27 mouse cellular contexts compared by ENCODE assay signal in genomic region chr9:75077191-75077590, GRCm38 (mm10). TPM values are rescaled to one million over a fixed set of nuclear protein-coding genes. Genes with fewer than 3 reads are reported as not detected.
DNase-seq lines count a peak whose midpoint lies in the region; ATAC-seq lines count a peak whose summit lies in the region.
"Had no signal": no experiment of that assay in that cellular context is flagged by ENCODE, and none has a peak within 500 bp of the region (broad histone marks: within the 10 kb centered on the region; RNA-seq: fewer than 3 reads in every experiment).

No protein-coding gene starts in this region.

- DNase-seq in adrenal gland, postnatal 36 days: peak; percentile 10 to 20
- no peak for DNase-seq in adrenal gland, postnatal 10 days
- DNase-seq in neural tube, embryonic 10.5 days (ENCODE audit: extremely low spot score, low spot score): no peak
- DNase-seq in skeletal muscle tissue, adult 2 months (ENCODE audit: low read depth, low spot score): peak; percentile 13
- DNase-seq in cerebellum, adult 11 months: no peak
- DNase-seq: cerebellum, adult 8-10 months; cerebellum, postnatal 36 days; embryo, embryonic 11 days; heart, adult 2 months; heart, postnatal 14 days; kidney, postnatal 4 days; layer of hippocampus, adult 9-11 months; liver, embryonic 13.5 days; lung, adult 2 months; lung, postnatal 14 days; right cerebral cortex, adult 18-20 months; thymus, adult 2 months; thymus, postnatal 4 days had no signal

- H3K36me3 ChIP-seq in neural tube, embryonic 13.5 days: no peaks in the 10 kb centered on the region
- H3K36me3 ChIP-seq: forebrain, embryonic 15.5 days; heart, embryonic 13.5 days; hindbrain, embryonic 15.5 days; kidney, embryonic 15.5 days; liver, embryonic 13.5 days; neural tube, embryonic 12.5 days had no signal

- ATAC-seq in neural tube, embryonic 13.5 days (ENCODE audit: low read depth): 0 out of 2 replicates have a peak, but pooled peaks have one; percentile 36
- peak; percentile 27; the same call in 1 of the 2 replicates for ATAC-seq in granulocyte monocyte progenitor cell, adult 5-6 weeks (replicated peaks; ENCODE audit: poor library complexity, severe bottlenecking)
- ATAC-seq in cerebellum, adult (ENCODE audit: insufficient number of reproducible peaks, low FRiP score, low TSS enrichment): no peak
- ATAC-seq: forebrain, embryonic 15.5 days had no signal

- no peak overlapping the region for H3K4me2 ChIP-seq in neural tube, embryonic 13.5 days
- H3K4me2 ChIP-seq: forebrain, embryonic 15.5 days; heart, embryonic 13.5 days; hindbrain, embryonic 15.5 days; kidney, embryonic 15.5 days; liver, embryonic 13.5 days; midbrain, embryonic 11.5 days; neural tube, embryonic 12.5 days had no signal

- H3K4me3 ChIP-seq in neural tube, embryonic 13.5 days: no peak overlapping the region
- H3K4me3 ChIP-seq: forebrain, embryonic 15.5 days; heart, adult 2 months; heart, embryonic 13.5 days; hindbrain, embryonic 15.5 days; kidney, embryonic 15.5 days; liver, embryonic 13.5 days; neural tube, embryonic 12.5 days had no signal

- H3K9ac ChIP-seq in neural tube, embryonic 13.5 days: no peak overlapping the region
- H3K9ac ChIP-seq: forebrain, embryonic 15.5 days; heart, embryonic 13.5 days; hindbrain, embryonic 15.5 days; kidney, embryonic 15.5 days; liver, embryonic 13.5 days; neural tube, embryonic 12.5 days had no signal

- no peak overlapping the region for H3K27ac ChIP-seq in neural tube, embryonic 13.5 days (replicated peaks)
- H3K27ac ChIP-seq: forebrain, embryonic 15.5 days; heart, adult 2 months; heart, embryonic 13.5 days; hindbrain, embryonic 15.5 days; kidney, embryonic 15.5 days; liver, embryonic 13.5 days; neural tube, embryonic 12.5 days had no signal

- H3K27me3 ChIP-seq in neural tube, embryonic 13.5 days: no peaks in the 10 kb centered on the region
- H3K27me3 ChIP-seq: forebrain, embryonic 15.5 days; heart, embryonic 13.5 days; hindbrain, embryonic 15.5 days; kidney, embryonic 15.5 days; neural tube, embryonic 12.5 days had no signal

- H3K9me3 ChIP-seq in neural tube, embryonic 13.5 days: no peaks in the 10 kb centered on the region
- H3K9me3 ChIP-seq: forebrain, embryonic 15.5 days; heart, embryonic 13.5 days; hindbrain, embryonic 15.5 days; kidney, embryonic 15.5 days; liver, embryonic 13.5 days; neural tube, embryonic 12.5 days had no signal

- peaks cover 31% of the 10 kb centered on the region for H3K4me1 ChIP-seq in neural tube, embryonic 13.5 days (replicated peaks)

RNA-seq across cellular contexts. Expression of gene Myo5a, which starts 6.4 kb away (rescaled TPM):
- 10 to 100 TPM; 49.7 to 51.3 TPM for total RNA-seq in adrenal gland, postnatal 36 days (2021)
- 10 to 100 TPM; 23.9 to 30.5 TPM for total RNA-seq in adrenal gland, postnatal 10 days (2021)
- 33.1 and 33.5 TPM in 2 replicates for polyA plus RNA-seq in neural tube, embryonic 13.5 days (2015; fragmentation: Nextera tagmentation; extraction: Ambion mirVana)
- 78.8 and 90.2 TPM in 2 replicates for total RNA-seq in granulocyte monocyte progenitor cell, adult 5-6 weeks (2014; fragmentation: Nextera tagmentation)
- total RNA-seq in granulocyte monocyte progenitor cell, adult 5-6 weeks (2017): 134 and 136 TPM in 2 replicates

RNA-seq across cellular contexts. Expression of gene Arpp19, which starts 39.8 kb away (rescaled TPM):
- 100 to 1,000 TPM; 298 to 309 TPM for total RNA-seq in adrenal gland, postnatal 36 days (2021)
- total RNA-seq in adrenal gland, postnatal 10 days (2021): 100 to 1,000 TPM; 232 to 259 TPM
- polyA plus RNA-seq in neural tube, embryonic 13.5 days (2015; fragmentation: Nextera tagmentation; extraction: Ambion mirVana): 228 and 239 TPM in 2 replicates
- 173 and 243 TPM in 2 replicates for total RNA-seq in granulocyte monocyte progenitor cell, adult 5-6 weeks (2014; fragmentation: Nextera tagmentation)
- total RNA-seq in granulocyte monocyte progenitor cell, adult 5-6 weeks (2017): 122 and 177 TPM in 2 replicates

Comparison
In these comparisons a context has a peak if more than half of its experiments do, and no peak if none do; other contexts are left out.
1. DNase-seq: peak in adrenal gland, postnatal 36 days (2 of 2) and skeletal muscle tissue, adult 2 months (single experiment); none in adrenal gland, postnatal 10 days (single experiment), neural tube, embryonic 10.5 days (single experiment) and cerebellum, adult 11 months (single experiment).